Mouse (Mus musculus): ENCODE results near the gene Tmprss11c. TPM values are rescaled to one million over a fixed set of nuclear protein-coding genes. Genes with fewer than 3 reads are reported as not detected.

The Tmprss11c gene
- polyA plus RNA-seq, 1 experiment from 2014 or later: not detected

- H3K27me3 ChIP-seq (replicated peaks; ENCODE audit: control insufficient read depth, insufficient read depth, low read length): no peaks in the 10 kb centered on the region
- H3K9me3 ChIP-seq (ENCODE audit: control insufficient read depth, low read length): no peaks in the 10 kb centered on the region
- H3K4me1 ChIP-seq (ENCODE audit: control insufficient read depth, insufficient read depth, low read length): no peaks in the 10 kb centered on the region
- H3K9ac ChIP-seq (ENCODE audit: low read depth, low read length): no peak overlapping the region
- H3K27ac ChIP-seq (ENCODE audit: low read length): no peak overlapping the region
- 19% methylated on average over 4 of the region's 4 CpGs for WGBS
- no peak for ATAC-seq
- no peak overlapping the region for H3K4me3 ChIP-seq (ENCODE audit: low read length)
- no peaks in the 10 kb centered on the region for H3K36me3 ChIP-seq (ENCODE audit: control insufficient read depth, insufficient read depth, low read length)
- no peak overlapping the region for H3K4me2 ChIP-seq (ENCODE audit: low read depth, low read length)
These were observed 97.8 kb downstream of the Tmprss11c start for GRCm38 (mm10) chr5:86191356-86191755.

GRCm38 (mm10) chr5:86190770-86191169, 98.3 kb downstream of the Tmprss11c start:
- no peak overlapping the region for H3K4me2 ChIP-seq (ENCODE audit: low read depth, low read length)
- ATAC-seq: no peak
- no peak overlapping the region for H3K9ac ChIP-seq (ENCODE audit: low read depth, low read length)
- no peaks in the 10 kb centered on the region for H3K9me3 ChIP-seq (ENCODE audit: control insufficient read depth, low read length)
- H3K27me3 ChIP-seq (replicated peaks; ENCODE audit: control insufficient read depth, insufficient read depth, low read length): no peaks in the 10 kb centered on the region
- no peak overlapping the region for H3K4me3 ChIP-seq (ENCODE audit: low read length)
- no peaks in the 10 kb centered on the region for H3K36me3 ChIP-seq (ENCODE audit: control insufficient read depth, insufficient read depth, low read length)
- H3K27ac ChIP-seq (ENCODE audit: low read length): no peak overlapping the region
- 29% methylated on average over 5 of the region's 5 CpGs for WGBS
- no peaks in the 10 kb centered on the region for H3K4me1 ChIP-seq (ENCODE audit: control insufficient read depth, insufficient read depth, low read length)

GRCm38 (mm10) chr5:86190290-86190689, 98.8 kb downstream of the Tmprss11c start:
- 54% methylated on average over 15 of the region's 15 CpGs for WGBS

GRCm38 (mm10) chr5:86187441-86187840, 101.7 kb downstream of the Tmprss11c start:
- Histone ChIP-seq H3K27ac (ENCODE audit: low read length) (no peak overlapping the region), H3K4me1 (ENCODE audit: control insufficient read depth, insufficient read depth, low read length) (no peaks in the 10 kb centered on the region), H3K36me3 (ENCODE audit: control insufficient read depth, insufficient read depth, low read length) (no peaks in the 10 kb centered on the region), H3K27me3 (replicated peaks; ENCODE audit: control insufficient read depth, insufficient read depth, low read length) (no peaks in the 10 kb centered on the region), H3K9me3 (ENCODE audit: control insufficient read depth, low read length) (no peaks in the 10 kb centered on the region), H3K9ac (ENCODE audit: low read depth, low read length) (no peak overlapping the region), H3K4me2 (ENCODE audit: low read depth, low read length) (no peak overlapping the region), H3K4me3 (ENCODE audit: low read length) (no peak overlapping the region)
- no peak for ATAC-seq
- 62% methylated on average over 6 of the region's 6 CpGs for WGBS

More at GRCm38 (mm10) chr5:86190290-86190689, 98.8 kb downstream of the Tmprss11c start:
- H3K4me2 ChIP-seq (ENCODE audit: low read depth, low read length): no peak overlapping the region
- H3K27ac ChIP-seq (ENCODE audit: low read length): no peak overlapping the region
- H3K4me3 ChIP-seq (ENCODE audit: low read length): no peak overlapping the region
- no peaks in the 10 kb centered on the region for H3K36me3 ChIP-seq (ENCODE audit: control insufficient read depth, insufficient read depth, low read length)
- H3K9me3 ChIP-seq (ENCODE audit: control insufficient read depth, low read length): no peaks in the 10 kb centered on the region
- no peak for ATAC-seq
- no peaks in the 10 kb centered on the region for H3K4me1 ChIP-seq (ENCODE audit: control insufficient read depth, insufficient read depth, low read length)
- no peak overlapping the region for H3K9ac ChIP-seq (ENCODE audit: low read depth, low read length)
- H3K27me3 ChIP-seq (replicated peaks; ENCODE audit: control insufficient read depth, insufficient read depth, low read length): no peaks in the 10 kb centered on the region

Other genes with a start within 250 kb of the Tmprss11c start
- gene Cenpc1, start 223.7 kb downstream of the Tmprss11c start, polyA plus RNA-seq (2015; fragmentation: Nextera tagmentation; extraction: Ambion mirVana): 19.9 and 21.6 TPM in 2 replicates
- 0.33 and 0.60 TPM in 2 replicates for gene Stap1, start 217.6 kb downstream of the Tmprss11c start, polyA plus RNA-seq (2015; fragmentation: Nextera tagmentation; extraction: Ambion mirVana)
- gene Uba6, start 116.5 kb downstream of the Tmprss11c start, polyA plus RNA-seq (2015; fragmentation: Nextera tagmentation; extraction: Ambion mirVana): 8.7 and 10.4 TPM in 2 replicates
- not detected in 2 replicates for gene Gnrhr, start 91.4 kb downstream of the Tmprss11c start, polyA plus RNA-seq (2015; fragmentation: Nextera tagmentation; extraction: Ambion mirVana)
- not detected in 2 replicates for gene Tmprss11d, start 84.1 kb upstream of the Tmprss11c start, polyA plus RNA-seq (2015; fragmentation: Nextera tagmentation; extraction: Ambion mirVana)
- gene Tmprss11a, start 179.7 kb upstream of the Tmprss11c start, polyA plus RNA-seq (2015; fragmentation: Nextera tagmentation; extraction: Ambion mirVana): 0.12 and 0.29 TPM in 2 replicates
- gene Tmprss11g, start 229.3 kb upstream of the Tmprss11c start, polyA plus RNA-seq (2015; fragmentation: Nextera tagmentation; extraction: Ambion mirVana): not detected in 2 replicates

Data from intestine, embryonic 16.5 days (tissue).